24 mouse cellular contexts compared by ENCODE assay signal in the genomic region with DNA sequence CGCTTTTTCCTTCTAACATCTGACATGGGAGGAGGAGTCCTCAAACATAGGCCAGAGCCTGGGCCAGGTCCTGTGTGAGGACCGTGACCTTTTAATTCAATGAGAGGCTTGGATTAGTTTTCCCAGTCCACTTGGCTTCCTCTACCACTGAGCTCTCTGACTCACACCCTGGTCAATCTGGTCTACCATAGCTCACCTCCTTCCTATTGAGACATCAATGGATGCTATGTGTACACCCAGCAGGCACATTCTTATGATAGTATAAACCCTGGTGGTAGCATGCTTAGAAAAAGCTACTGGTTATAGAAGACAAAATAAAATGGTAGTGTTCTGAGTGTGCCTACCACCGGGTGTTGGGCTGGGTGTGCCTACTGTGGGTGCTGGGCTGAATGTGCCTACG.
"Had no signal": no experiment of that assay in that cellular context is flagged by ENCODE, and none has a peak within 500 bp of the region (broad histone marks: within the 10 kb centered on the region; RNA-seq: fewer than 3 reads in every experiment).

No protein-coding gene starts in this region.

- DNase-seq: kidney, postnatal 25 days; layer of hippocampus, adult 9-11 months; liver, postnatal 0 days; lung, embryonic 14.5 days; lung, postnatal 36 days; midbrain, embryonic 14.5 days; right cerebral cortex, adult 18-20 months; right cerebral cortex, postnatal 14 days; right cerebral cortex, postnatal 4 days; thymus, adult 2 months; thymus, postnatal 14 days; thymus, postnatal 4 days had no signal

- H3K36me3 ChIP-seq: limb, embryonic 10.5 days; limb, embryonic 13.5 days; midbrain, embryonic 10.5 days; neural tube, embryonic 12.5 days; neural tube, embryonic 15.5 days had no signal

- H3K9me3 ChIP-seq: limb, embryonic 10.5 days; limb, embryonic 13.5 days; megakaryocyte, embryonic 14.5 days; midbrain, embryonic 10.5 days; neural tube, embryonic 12.5 days; neural tube, embryonic 15.5 days had no signal

- H3K9ac ChIP-seq: limb, embryonic 13.5 days; liver, embryonic 14.5 days; liver, postnatal 0 days; lung, embryonic 14.5 days; neural tube, embryonic 12.5 days; neural tube, embryonic 15.5 days had no signal

- H3K4me3 ChIP-seq: layer of hippocampus, adult 2 months; limb, embryonic 10.5 days; limb, embryonic 13.5 days; megakaryocyte, embryonic 14.5 days; midbrain, embryonic 10.5 days; neural tube, embryonic 12.5 days; neural tube, embryonic 15.5 days had no signal

- H3K27ac ChIP-seq: kidney, postnatal 0 days; layer of hippocampus, adult 2 months; limb, embryonic 10.5 days; limb, embryonic 13.5 days; liver, embryonic 14.5 days; midbrain, embryonic 10.5 days; neural tube, embryonic 12.5 days; neural tube, embryonic 15.5 days; stomach, postnatal 0 days had no signal

- H3K4me2 ChIP-seq: limb, embryonic 13.5 days; liver, embryonic 11.5 days; lung, embryonic 14.5 days; neural tube, embryonic 12.5 days; neural tube, embryonic 15.5 days had no signal

- ATAC-seq: liver, postnatal 0 days; lung, postnatal 0 days had no signal
